Mouse (Mus musculus) hematopoietic stem cell, adult 5-6 weeks (primary cell): ENCODE results near the gene Plod1. TPM values are rescaled to one million over a fixed set of nuclear protein-coding genes. Genes with fewer than 3 reads are reported as not detected.

Experiments used
- ATAC-seq, 2 experiments: fragments of 125-278 bp in 1 of 2; replicated peaks in 1 of 2; 2 replicates each; pipeline ENCODE4 v1.8.0; 2016 to 2017; ENCODE audit warnings: inconsistent platforms in 2 of 2, mild to moderate bottlenecking in 2 of 2, moderate number of reproducible peaks in 2 of 2, low read depth in 1 of 2, moderate TSS enrichment in 1 of 2; ENCODE audit not compliant: low FRiP score in 2 of 2, poor library complexity in 2 of 2, severe bottlenecking in 2 of 2, insufficient read depth in 1 of 2, low TSS enrichment in 1 of 2
- total RNA-seq: library from RNA; stranded (forward); fragments of 172-1452, 232-1000 nt; gene quantifications from 2 replicates; pipeline ENCODE4 v1.2.3, GENCODE M21; 2017

Plod1 gene
- total RNA-seq = 10.5 and 11.4 TPM in 2 replicates

DNA sequence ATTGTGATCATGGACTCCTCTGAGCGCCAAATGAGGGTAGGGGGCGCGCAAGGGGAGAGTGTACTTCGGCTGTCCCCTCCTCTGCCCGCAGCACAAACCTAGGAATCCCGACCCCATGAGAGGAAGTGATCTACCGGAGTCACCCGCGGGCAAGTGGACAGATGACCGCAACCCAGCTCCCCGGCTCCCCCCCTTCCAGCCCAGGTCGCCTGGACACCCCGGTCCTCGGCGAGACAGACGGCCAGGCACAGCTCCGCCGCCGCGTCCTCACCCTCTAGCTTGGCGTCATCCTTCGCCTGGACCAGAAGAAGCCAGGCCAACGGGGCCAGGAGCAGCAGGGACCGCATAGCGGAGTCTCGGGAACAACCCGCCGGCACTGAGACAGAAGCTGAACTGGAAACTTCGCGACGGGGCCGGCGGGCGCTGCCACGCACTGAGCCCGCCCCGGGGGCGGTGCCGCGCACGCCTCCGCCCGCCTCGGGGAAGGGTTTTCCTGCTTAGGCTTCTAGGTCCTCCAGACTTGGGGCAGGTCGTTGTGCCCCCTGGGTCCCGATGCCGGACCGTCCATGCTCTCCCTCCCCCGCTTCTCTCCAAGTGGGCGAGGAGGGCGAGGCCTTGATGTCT lies at the start of gene Plod1:
Plod1 (minus strand) TSS at position 437 of the 624 bp plus-strand sequence.
- peak; percentile 47 to 58 for ATAC-seq

DNA sequence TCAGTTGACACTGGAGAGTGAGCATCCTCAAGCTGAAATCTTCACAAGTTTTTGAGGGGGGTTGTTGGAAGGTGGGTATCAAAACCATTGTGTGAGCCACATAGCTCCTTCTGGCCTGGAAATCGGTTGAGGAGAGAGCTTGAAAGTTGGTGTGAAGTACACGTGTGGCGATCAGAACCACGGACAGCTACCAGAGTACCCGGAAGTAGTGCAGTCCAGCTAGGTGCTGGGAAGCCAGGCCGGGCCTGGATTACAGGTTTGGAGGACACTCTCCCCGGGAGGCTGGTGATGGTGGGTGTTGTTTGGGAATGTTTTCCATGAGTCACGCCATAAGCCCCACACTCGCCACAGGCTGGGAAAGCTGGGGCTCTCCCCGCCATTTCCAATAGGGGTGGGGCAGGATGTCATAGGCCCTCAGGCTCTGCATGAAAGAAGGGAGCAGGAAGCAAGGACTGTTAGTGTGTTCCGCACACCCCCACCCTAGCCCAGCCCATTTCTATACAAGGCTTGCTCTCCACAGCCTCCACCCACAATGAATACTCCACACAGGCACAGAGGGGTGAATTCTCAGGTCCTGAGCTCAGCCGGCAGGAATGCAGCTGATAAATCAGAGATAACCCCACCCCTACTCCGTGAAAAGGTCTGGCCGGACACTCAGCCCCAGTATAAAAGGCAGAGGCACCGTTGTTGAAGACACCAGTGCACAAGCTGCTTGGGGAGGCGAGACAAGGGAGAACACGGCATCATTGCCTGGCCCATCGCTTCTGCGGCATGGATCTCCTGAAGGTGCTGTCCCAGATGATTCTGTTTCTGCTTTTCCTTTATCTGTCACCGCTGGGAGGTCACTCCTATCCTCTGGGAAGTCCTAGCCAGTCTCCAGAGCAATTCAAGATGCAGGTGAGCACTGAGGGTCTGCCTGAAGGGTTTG lies 48.9 kb upstream of the Plod1 start, which contains the start of gene Nppb:
Nppb (plus strand) TSS at position 584 of the 928 bp plus-strand sequence.
- peak in 1 of 2 experiments; percentile 57; a peak in 1 of 4 replicates for ATAC-seq

DNA sequence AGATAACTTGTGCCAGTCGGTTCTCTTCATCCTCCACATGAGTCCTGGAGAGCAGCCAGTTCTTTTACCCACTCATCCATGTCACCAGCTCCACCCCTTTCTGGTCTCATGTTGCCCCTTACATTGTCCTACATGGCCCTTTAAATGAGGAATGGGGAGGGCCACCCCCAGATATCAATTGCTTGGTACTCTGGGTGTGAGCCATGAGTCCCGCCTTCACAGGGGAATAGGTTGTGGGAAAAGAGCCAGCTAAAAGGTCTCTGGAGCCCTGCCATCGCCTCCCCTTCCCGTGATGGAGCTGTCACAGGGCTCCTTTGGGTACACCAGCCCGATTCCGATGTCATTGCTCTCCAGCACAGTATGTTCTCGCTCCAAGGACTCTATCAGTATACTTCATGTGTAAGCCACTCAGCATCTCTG lies 42.9 kb upstream of the Plod1 start:
- ATAC-seq = no peak

DNA sequence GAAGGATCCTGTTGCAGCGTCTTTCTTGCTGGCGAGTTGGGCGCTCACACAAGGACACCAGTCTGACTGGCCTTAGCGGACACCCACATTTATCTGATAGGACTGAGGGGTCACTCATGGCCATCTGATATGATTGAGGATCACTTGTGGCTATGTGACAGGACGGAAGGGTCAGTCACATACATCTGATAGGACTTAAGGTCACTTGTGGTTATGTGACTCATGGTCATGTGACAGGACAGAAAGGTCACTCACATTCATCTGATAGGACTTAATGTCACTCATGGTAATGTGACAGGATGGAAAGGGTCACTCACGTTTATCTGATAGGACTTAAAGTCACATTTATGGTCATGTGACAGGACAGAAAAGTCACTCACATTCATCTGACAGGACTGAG lies 41.8 kb upstream of the Plod1 start:
- no peak for ATAC-seq

DNA sequence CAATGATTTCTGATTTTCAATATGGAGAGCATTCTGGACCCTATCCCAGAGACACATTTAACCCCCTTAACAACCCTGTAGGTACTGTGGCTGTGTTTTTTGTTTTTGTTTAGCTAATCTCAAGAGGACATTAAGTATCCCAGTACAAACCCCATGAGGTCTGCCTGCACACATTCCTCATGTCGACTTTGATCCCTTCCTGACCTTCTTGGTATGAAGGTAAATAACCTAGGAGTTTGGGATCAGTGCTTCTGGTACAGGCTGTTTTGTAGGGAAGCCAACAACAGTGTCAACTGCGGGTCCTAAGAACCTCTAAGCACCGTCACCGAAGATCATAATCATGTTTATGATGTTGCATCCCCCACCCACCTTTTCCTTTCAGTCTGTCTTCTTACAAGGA lies 41.2 kb upstream of the Plod1 start:
- no peak for ATAC-seq

DNA sequence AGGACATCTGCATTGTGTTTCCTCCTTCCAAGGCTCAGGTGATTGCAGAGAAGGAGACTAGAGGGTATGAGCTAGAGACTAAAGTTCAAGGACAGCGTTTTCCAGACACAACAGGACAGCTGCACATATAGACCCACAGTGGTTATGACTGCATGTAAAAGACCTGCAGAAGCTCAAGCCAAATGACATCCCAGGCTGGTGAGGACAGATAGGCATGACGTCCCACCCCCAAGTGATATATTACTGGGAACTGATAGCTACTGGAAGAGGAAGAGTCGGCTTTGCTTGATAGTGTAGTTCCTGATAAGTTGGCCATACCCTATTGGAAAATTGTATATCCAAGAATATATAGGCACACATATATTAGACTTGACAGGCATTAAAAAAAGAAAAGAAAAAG lies 39.7 kb upstream of the Plod1 start:
- no peak for ATAC-seq

DNA sequence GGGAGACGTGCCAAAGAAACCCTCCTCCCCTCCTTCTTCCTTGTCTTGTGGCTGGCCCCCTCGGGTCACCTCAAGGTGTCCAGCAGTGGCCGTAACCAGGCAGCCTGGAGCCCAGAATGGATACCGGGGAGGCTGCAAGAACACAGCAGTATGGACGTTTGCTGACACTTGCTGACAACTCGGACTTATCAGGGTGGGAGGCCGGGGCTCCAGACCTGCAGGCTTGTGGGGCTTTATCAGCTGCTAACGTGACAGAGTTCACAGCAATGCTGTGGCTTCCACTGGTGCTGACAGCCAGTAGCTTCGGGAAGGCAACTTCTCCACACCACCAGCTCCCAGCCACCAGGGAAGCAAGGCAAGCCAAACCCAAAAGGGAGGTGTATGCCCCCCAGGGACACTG lies 32.8 kb upstream of the Plod1 start:
- no peak for ATAC-seq

DNA sequence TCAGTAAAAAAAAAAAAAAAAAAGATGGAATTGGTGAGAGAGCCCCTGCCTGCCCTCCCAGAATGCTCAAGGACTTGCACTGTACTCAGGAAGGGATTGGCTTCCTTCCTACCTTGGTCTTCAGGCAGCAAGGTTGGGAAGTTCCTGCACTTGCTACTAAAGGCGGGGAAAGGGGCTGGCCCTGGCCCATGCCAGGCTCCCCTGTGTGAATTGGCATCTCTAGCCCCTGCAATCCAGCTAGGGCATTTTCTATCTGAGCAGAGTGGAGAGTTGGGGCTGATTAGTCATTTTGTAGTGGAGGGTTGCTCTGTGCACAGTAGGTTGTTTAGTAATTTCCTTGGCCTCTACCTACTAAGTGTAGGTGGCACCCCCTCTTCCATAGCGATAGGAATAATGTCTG lies 32.2 kb upstream of the Plod1 start:
- ATAC-seq = no peak

DNA sequence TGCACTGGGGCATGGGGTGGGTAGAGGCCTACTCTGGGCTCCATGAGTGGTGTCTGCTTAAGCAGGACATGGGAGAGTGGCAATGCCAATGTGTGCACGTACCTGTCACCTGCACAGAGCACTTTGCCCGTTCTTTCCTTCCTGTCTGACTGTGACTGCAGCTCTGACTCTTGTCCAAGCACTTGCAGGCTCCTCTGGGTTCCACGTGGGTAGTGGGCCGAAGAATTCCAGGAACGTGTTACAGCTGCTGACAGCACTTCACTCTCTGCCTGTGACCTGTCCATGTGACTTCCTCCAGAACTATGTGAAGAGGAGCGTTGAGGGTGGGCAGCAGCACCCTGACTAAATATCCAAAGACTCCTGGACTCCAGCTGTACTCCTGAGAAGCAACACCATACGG lies 29.1 kb upstream of the Plod1 start:
- no peak for ATAC-seq

DNA sequence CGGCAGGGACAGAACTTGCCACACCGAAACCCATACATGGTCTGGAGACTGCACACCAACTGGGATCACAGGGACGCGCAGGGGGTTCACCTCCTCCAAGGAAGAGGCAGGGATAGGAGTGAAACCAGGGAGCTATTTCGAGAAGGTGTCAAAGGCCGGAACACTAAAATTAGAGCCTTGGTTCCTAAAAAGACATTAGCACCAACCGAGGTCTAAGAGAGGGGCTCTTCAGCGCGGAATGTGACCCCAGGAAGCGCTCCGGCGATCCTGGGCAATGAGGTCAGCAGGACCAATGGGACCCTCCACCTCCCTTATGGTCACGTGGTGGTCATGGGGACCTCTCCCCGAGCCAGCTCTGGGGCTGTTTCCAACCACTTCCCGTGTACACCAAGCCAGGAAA lies 27.1 kb upstream of the Plod1 start:
- no peak for ATAC-seq

DNA sequence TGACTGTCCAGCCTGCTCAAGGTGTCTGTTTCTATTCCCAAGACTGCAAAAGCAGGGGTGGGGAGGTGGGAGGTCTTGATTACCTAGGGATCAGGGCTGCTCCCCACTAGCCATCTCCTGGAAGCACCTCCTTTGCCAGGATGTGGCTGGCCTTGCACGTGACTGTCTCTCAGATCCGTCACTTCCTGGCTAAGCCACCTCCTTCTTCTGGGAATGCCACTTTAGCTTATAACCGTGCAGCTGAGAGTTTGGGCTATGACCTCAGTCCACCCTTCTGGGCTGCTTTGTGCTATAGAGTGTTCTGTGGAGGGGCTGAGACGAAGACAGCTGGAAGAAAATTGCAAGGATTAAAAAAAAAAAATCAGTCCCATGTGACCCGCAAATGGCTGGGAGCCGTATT lies 26.2 kb upstream of the Plod1 start:
- no peak for ATAC-seq

DNA sequence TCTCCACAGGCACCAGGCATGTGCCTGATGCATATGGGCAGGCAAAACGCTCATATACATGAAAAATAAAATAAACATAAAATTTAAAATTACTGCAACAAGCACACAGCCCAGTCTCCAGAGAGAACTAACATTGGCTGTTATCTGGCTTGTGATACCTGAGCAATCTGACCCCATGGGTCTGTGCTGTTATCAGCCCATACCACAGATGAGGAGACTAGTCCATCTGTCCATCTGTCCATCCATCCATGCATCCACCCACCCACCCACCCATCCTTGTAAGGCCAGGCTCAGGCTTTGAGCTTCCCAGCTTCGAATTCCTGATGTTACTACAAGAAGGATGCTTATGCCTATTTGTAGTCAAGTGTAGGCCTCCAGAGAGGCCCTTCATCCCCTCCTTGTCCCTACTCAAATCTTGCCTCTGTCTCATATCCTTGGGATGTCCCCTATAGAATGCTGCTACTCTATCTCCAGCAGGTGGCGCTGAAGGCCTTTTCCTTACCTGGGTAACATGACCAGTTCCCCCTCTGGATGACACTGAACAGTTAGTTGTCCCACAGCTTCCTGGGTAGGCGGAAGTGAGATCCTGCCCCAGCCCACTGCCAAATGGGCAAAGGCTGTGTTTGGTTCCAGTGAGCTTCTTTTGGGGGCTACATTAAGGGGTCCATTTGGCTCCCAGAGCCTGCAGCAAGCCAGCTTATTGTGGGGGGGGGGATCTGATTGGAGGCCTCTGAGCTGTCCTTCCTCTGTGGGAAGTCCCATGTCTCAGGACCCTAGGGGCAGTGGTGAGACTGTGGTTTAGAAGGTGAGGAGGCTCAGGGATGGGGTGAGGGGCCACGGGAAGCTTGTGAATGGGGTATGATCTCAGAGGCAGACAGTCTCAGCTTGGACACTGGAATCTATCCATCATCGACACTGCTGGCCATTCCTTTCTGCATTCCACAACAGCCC lies 23.6 kb upstream of the Plod1 start:
- peak; percentile 85 to 89 for ATAC-seq

DNA sequence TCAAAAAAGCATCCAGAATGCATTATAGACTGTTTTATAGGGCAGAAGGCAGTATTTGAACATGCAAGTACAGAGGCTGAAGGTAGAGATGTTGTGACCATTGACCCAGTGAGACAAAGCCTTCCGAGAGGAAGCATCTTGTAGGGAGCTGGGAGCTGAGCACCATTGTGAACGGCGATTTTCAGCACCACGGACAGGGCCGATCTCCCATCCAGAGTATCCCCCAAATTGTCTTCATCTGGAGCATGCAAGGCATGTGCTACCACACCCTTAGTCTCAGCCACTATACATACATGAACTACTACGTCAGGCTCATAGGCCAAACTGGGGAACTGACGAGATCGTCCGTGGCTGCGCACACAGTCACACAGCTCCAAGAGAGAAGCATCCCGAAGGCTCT lies 20.6 kb upstream of the Plod1 start:
- no peak for ATAC-seq

DNA sequence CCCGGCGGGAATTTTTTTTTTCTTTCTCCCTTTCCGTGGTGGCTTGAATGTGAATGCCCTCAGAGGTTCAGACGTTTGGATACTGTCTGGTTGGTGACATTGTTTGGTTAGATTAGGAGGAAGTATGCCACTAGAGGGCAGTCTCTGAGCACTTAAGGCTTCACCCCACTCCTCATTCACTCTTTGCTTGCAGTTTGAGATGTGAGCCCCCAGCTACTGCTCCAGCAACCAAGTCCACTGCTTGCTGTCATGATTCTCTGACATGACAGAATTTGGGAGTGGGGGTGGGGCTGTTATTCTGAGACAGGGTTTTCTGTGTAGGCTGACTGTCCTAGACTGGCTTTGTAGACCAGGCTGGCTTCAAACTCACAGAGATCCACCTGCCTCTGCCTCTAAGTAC lies 17.0 kb upstream of the Plod1 start:
- ATAC-seq = peak; percentile 69 to 84

DNA sequence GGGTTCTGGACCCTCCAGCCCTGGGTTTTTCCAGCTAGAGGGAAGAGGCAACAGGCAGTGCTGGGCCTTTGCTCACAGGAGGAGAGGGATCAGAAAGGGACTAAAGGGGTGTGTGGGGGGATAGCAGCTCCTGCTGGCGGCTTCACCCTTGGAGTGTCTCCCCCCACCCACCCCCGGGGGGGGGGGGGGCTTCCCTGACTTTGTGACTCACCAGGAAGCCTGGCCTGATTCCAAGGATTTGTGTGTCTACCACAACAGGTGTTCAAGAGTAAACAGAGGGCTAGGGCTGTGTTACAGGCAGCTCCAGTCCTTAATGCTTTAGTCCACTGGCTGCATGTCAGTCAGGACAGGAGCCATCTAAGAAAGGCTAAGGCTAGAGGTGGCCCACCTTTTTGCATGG lies 10.9 kb upstream of the Plod1 start:
- no peak for ATAC-seq

DNA sequence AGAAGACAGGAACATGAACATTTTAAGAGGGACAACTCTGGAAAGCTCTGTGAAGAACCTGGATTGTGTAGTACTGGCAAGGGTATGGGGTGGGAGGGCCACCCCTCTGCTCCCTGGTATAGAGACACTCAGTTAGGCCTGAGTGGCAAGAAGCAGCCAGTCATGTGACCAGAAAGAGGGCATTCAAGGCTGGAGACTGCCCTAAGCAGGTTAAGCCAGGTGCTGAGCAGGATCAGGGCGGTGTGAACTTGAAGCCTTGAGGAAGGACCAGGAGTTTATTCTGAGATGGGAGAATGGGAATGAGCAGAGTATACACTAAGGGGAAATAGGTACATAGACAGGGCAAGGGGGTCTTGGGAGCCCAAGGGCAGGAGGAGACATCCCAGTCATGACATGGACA lies 6.4 kb upstream of the Plod1 start:
- ATAC-seq = no peak
